27 mouse cellular contexts compared by ENCODE assay signal in the genomic region with DNA sequence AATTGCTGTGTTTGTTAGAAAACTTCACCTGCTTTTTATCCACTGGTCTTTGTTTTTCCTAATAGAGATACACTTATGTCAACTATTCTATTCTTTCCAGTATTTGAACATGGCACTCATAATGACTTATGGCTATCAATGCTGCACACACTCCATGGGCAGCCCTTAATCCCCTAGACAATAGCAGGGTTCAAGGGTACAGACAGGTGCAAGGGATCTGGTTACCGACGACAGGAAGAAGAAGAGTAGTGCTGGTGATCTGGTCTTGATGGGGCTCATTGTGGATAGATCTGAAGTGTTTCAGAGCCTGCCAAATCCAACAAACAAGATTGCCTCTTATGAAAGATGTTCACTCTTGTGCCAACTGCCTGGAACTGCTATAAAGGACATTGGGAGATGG. TPM values are rescaled to one million over a fixed set of nuclear protein-coding genes. Genes with fewer than 3 reads are reported as not detected.
"Had no signal": no experiment of that assay in that cellular context is flagged by ENCODE, and none has a peak within 500 bp of the region (broad histone marks: within the 10 kb centered on the region; RNA-seq: fewer than 3 reads in every experiment).

No protein-coding gene starts in this region.

- H3K27me3 ChIP-seq: heart, embryonic 12.5 days; hindbrain, embryonic 13.5 days; hindbrain, embryonic 15.5 days; kidney, embryonic 15.5 days; liver, embryonic 12.5 days had no signal

- H3K36me3 ChIP-seq: heart, embryonic 10.5 days; heart, embryonic 12.5 days; hindbrain, embryonic 13.5 days; hindbrain, embryonic 15.5 days; kidney, embryonic 15.5 days; limb, embryonic 13.5 days; limb, embryonic 15.5 days; liver, embryonic 12.5 days had no signal

- H3K4me1 ChIP-seq: hindbrain, embryonic 13.5 days; hindbrain, embryonic 15.5 days; liver, embryonic 12.5 days had no signal

- H3K4me3 ChIP-seq: gastrocnemius, adult 2 months; heart, embryonic 10.5 days; heart, embryonic 12.5 days; hindbrain, embryonic 13.5 days; hindbrain, embryonic 15.5 days; kidney, embryonic 15.5 days; limb, embryonic 13.5 days; limb, embryonic 15.5 days; liver, embryonic 12.5 days had no signal

- H3K27ac ChIP-seq: gastrocnemius, adult 2 months; heart, embryonic 10.5 days; hindbrain, embryonic 13.5 days; hindbrain, embryonic 15.5 days; hindbrain, postnatal 0 days; kidney, embryonic 15.5 days; kidney, postnatal 0 days; limb, embryonic 13.5 days; limb, embryonic 15.5 days; liver, embryonic 12.5 days had no signal

- ATAC-seq: hindbrain, postnatal 0 days; intestine, embryonic 16.5 days; liver, embryonic 12.5 days had no signal

- H3K9ac ChIP-seq: heart, embryonic 12.5 days; hindbrain, embryonic 13.5 days; hindbrain, embryonic 15.5 days; kidney, embryonic 15.5 days; limb, embryonic 13.5 days; limb, embryonic 15.5 days; liver, embryonic 12.5 days had no signal

- H3K9me3 ChIP-seq: heart, embryonic 10.5 days; heart, embryonic 12.5 days; hindbrain, embryonic 13.5 days; hindbrain, embryonic 15.5 days; kidney, embryonic 15.5 days; limb, embryonic 13.5 days; limb, embryonic 15.5 days; liver, embryonic 12.5 days had no signal

- DNase-seq: gastrocnemius, adult 2 months; gastrocnemius, postnatal 10 days; gastrocnemius, postnatal 25 days; heart, adult 18-20 months; heart, postnatal 10 days; heart, postnatal 36 days; kidney, adult 11 months; kidney, adult 2 months; kidney, adult 9 months; kidney, postnatal 14 days; kidney, postnatal 36 days; layer of hippocampus, adult 9-11 months; layer of hippocampus, postnatal 36 days; left cerebral cortex, postnatal 4 days had no signal

- H3K4me2 ChIP-seq: heart, embryonic 12.5 days; hindbrain, embryonic 13.5 days; hindbrain, embryonic 15.5 days; kidney, embryonic 15.5 days; limb, embryonic 13.5 days; limb, embryonic 15.5 days; liver, embryonic 12.5 days had no signal

RNA-seq across cellular contexts. Expression of a gene that starts 51.9 kb away (rescaled TPM):
- total RNA-seq: granulocyte monocyte progenitor cell, adult 5-6 weeks; hematopoietic stem cell, adult 5-6 weeks had no signal
